Mouse (Mus musculus): ENCODE measurements around the gene Cep112.

GRCm38 (mm10) chr11:108593959-108594579, 169.1 kb downstream of the Cep112 start:
- TF ChIP-seq CTCF (conservative IDR thresholded peaks at IDR 0.05; ENCODE audit: insufficient read depth, insufficient read length, low read depth, low read length) (no peak), POLR2A (IDR thresholded peaks at IDR 0.05; ENCODE audit: low read depth, low read length) (no peak)

Measured in kidney, adult 2 months (tissue).